Mouse (Mus musculus) telencephalon, adult 2 months (tissue): ENCODE data around the gene Dner.
A peak's percentile ranks its signal among the peaks of the same experiment; 100 is the strongest.

Experiments used
- DNase-seq: peaks from one replicate; pipeline ENCODE4 v3.0.0-alpha.2; 2011; ENCODE audit warnings: low read depth, low spot score

The Dner gene

GRCm38 (mm10) chr1:84695517-84696411 lies at the start of gene Dner:
Dner (minus strand) TSS chr1:84696221.
- DNase-seq = peak; percentile 33

DNA sequence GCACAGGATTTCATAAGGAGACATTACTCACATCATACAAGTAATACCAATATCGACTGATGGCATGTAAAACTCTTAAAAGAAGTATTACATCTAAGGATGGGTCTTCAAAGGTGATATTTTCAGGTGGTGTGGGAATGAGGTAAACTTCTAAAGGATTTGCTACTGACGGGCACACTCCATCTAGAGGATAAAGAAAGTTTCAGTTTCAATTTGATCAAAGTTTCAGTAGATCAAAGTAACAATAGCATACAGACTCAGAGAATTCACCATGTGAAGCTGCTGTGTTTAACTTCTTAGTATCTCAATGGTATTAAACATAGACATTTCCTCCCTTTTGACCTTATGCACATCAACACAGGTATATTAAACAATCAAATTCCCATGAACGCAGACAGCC lies 46.1 kb upstream of the Dner start:
- DNase-seq = no peak

DNA sequence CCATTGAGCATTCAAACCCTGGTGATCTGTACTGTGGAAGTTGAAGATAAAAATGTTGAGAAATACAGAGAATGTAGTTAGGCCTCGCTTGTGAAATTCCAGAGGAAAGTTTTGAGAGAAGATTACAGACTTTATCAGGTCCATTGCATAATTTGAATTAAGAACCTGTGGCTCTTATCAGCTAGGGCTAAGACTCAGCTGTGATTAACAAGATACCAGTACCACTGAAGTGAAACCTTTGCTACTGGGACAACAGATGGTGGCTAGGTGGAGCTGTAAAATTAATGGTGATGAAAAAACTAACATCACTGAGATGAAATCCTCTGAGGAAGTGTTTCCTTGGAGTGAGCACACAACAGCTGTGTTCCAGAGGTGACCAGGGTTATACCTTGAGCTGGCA lies 44.1 kb upstream of the Dner start:
- DNase-seq = no peak

- DNase-seq = no peak
Measured at GRCm38 (mm10) chr1:84737097-84737496, 41.1 kb upstream of the Dner start.

DNA sequence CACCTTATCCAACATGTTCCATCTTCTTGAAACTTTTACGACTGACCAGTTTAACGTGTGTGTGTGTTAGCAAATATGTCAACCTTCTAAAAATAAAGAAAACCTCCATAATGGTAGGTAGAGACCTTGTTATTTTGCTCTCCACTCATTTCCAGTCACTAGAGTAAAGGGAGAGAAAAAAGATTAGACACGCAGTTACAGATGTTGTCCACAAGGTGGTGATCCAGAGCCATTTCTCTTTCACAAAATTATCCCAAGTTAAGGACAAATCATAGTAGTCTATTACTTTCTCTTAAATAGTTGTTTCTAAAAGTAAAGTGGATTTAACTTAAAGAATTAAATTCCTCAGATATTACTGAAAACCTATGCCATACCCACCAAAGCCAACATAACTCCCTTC lies 37.8 kb upstream of the Dner start:
- no peak for DNase-seq

DNA sequence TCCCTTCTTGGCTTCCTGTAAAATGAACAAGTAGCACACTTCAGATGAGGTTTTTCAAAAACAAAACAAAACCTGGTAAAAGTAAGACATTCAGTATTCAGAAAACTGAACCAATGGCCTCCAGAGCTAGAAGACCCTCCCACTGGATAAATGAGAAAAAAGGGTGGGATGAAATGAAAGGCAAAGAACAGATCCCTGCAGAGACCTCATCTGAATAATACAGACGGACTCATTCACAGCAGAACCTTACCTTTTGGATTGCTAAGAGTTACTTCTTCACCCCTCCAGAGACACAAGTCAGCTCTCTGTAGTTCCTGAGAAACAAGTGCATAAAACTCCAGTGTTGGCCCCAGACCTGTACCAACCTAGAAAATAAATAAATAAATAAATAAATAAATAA lies 35.7 kb upstream of the Dner start:
- DNase-seq = no peak

DNA sequence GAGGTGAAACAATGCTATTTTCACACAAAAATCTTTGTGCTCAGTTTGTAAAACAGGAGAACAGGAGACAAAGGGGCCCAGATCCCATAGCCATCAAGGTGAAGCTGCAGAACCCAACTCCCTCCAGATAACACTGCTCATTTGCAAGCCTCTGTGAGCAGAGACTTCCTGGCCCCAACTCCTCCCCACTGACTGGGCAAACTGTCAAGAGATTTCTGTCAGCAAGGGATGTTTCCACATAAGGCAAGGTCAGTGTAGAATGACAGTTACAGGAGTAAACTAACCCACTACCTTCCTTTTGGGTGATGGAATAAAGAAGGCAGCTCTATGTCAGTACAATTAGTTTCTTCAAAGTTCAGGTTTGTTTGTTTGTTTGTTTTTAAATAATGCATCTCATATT lies 26.8 kb upstream of the Dner start:
- DNase-seq = no peak

DNA sequence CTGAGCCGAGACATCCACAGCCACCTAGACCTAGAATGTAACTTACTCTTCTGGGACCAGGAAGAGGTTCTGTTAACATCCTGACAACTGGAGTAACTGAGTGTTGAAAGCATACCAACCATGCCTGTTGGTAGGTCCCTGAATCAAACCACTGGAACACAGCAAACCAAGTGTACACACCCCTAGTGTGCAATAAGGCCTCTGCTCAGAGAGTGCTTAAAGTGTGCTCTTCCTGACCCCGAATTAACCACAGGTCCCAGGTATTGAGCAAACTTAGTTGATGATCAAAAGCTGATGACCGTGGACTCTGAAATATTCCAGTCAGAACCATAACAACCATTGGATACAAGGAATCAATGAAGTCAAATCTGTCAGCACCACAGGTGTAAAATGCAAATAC lies 26.4 kb upstream of the Dner start:
- DNase-seq = no peak

DNA sequence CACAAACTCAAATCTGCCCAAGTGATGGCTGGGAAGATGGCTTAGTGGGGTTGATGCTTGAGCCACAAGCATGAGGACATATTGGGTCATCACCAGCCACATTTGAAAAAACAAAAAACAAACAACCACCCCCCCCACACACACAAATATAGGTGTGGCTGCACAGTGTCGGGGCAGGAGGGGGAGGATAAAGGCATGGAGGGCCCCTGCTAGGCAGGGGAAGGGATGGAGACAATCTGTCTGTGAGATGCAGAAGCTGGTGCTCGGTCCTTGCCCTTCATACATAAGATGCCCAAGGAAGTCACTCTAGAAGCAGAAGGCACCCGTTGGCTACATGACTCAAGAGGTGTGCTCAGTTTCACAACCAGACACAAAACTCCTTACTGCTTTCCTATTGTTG lies 25.9 kb upstream of the Dner start:
- no peak for DNase-seq

GRCm38 (mm10) chr1:84709810-84710785 lies 14.1 kb upstream of the Dner start:
- DNase-seq = peak; percentile 85

DNA sequence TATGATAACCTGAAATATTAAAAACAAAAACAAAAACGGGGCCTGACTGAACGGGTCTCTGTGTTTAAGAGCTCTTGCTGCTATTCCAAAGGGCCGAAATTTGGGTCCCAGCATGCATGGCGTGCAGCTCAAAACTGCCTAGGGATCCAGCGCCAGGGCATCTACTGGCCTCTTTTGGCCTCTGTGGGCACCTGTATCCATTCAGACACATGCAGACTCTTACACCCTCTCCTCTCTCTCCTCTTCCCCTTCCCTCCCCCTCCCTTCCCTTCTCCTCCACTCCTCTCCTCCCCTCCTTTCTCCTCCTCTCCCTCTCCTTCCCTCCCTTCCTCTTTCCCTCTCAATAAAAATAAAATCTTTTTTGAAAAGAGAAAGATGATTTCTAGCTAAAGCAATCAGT lies 13.4 kb upstream of the Dner start:
- DNase-seq = peak; percentile 22

DNA sequence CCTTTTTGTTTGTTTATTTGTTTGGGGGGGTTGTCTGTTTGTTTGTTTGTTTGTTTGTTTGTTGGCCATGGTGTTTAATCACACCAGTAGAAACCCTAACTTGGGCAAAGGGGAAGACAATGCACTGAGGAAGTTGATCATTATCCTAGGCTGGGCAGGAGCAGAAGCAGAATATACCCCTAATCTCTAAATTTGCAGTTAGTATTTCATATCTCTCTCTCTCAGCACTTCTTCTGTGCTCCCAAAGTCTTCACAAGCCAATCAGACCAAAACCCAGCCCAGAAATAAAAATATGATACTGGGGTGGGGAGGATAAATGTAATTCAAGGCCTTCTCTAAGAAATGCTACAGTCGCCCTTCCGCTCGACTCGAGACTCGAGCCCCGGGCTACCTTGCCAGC lies 4.2 kb upstream of the Dner start:
- no peak for DNase-seq

- DNase-seq = peak; percentile 80
Measured at GRCm38 (mm10) chr1:84697136-84697535, 1.1 kb upstream of the Dner start.

DNA sequence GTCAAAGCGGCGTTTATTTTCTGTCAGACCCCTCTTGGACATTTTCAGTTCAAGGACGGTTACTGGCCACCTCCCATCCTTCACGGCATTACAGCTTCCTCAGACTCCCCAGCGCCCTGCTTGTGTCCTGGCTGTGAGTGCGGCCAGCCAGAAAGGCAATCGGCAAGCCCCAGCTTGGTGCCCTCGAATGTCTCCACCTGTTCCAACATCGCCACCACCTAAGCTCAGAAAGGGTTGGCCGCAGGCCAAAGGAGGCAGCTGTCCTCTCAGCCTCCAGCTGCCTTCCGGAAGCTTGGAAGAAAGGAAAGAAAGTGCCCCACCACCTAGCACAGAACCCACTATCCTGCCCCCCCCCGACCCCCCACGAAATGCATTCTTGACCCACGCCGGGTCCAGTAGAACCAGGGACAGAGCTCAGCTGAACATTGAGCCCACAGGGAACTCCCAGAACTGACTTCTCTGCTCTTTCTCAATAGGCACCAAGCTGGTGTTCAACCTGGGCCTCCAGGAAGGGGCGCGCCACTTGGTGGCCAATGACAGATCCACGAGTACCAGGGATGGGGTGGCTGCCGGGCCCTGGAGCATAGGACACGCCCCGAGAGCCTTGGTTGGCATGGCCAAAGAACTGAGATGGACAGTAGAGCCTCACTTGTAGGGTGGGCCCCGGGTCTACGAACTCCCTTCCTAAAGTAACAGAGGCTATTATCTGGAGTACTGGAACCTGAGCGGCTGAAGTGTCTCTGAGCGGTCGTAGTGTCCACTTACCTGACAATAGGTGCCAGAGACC lies 1.1 kb downstream of the Dner start:
- DNase-seq = no peak

DNA sequence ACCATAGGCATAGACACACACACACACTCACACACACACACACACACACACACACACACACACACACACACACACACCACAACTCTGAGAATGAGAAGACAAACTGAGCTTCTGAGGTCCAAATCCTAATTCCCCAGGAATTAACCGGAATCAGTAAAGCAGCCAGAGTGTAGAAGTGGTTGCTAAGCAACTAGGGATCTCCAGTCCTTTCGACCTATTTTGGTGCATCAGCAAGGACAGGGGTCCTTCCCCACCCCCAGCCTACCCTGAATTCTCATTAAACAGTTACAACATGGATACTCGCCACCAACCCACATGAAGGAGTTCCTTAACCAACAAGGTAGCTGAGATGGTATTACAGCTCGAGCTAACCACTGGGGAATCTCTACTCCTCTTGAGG lies 18.1 kb downstream of the Dner start:
- DNase-seq = no peak

DNA sequence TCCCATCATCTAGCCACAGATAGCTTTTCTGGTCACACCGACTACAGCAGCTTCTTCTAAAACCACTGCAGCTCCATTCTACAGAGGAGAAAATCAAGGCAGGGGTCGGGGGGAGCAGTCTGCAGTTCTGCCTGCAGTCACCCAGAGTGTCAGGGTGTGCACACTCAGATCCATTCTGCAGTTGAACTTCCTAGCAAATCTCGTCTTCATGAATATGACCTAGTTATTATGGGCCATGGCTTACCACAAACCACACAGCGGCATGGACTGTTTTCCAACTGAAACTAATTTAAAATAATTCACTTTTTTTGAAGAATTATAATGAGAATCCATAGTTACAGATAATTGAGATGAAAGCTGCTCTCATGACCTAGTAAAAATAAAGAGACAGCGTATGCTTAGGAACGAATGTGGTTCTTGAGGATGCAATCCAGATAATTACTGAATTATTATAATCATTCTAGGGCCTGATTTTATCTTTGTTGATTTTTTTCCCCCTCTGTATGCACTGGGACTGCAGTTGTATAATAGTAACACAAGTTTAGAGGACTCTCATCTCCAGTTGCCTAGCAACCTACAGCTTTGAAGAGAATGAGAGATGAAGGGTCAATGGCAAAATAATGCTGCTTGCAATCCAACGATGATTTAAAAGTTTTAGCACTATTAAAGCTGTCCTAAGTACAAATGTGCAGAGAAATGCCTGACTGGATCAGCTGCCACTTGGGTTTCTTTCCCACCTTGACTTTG lies 27.7 kb downstream of the Dner start:
- DNase-seq = peak; percentile 21

DNA sequence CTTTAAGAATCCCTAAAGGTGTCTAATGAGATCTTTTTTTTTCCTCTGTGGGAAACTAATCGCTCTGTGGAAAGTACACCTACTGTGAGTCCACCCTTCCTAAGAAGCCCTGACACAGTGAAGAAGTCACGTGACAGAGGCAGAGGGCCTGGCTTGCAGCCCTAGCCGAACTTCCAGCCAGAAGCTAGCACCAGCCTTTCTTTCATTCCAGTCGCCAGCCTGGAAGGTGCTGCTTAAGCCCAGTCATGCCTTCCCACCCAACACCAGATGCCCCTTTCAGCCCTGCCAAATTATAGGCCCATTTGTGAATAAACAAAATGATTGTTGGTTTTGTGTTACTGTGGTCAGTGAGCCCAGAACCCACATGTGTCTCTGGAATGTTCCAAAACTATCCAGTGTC lies 28.4 kb downstream of the Dner start:
- DNase-seq = no peak

GRCm38 (mm10) chr1:84664377-84665118 lies 31.5 kb downstream of the Dner start:
- no peak for DNase-seq

DNA sequence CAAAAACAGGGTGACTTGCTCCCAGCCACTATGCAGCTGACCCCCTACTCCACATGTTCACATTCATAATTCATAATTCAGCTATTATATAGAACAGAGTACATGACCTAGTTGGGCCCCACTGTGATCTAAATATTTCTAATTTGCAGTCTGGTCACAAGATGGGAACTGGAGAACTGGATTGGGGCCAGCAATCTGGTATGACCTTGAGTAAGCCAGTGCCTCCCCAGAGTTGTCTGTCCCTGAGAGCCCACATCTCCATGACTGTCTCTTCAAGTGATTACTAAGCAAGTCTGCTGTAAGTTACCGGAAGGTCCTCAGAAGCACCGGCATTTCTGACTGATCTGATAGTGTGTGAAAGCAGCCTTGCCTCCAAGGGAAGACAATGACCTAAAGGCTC lies 49.2 kb downstream of the Dner start:
- no peak for DNase-seq

DNA sequence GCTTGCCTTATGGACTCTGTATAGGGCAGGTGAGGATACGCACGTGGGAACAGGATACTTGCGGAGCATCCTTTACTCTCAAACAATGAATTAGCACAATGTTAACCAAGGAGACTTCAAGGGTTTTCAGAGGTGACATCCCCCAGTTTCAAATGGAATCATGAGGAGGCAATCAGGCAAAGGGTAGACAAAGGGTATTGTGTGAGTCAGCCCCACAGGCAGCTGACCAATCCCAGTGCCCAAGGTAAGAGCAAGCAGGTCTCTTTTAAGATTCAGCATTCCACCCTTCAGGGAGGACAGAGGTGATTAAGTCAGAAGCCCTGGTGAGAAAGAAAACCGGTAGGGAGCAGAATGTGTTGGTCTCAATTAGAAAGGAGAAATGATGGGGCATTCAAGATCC lies 55.6 kb downstream of the Dner start:
- no peak for DNase-seq
